Mouse (Mus musculus) stomach, embryonic 15.5 days (tissue): ENCODE results near the gene Aplnr. TPM values are rescaled to one million over a fixed set of nuclear protein-coding genes. Genes with fewer than 3 reads are reported as not detected.

ENCODE experiments used
- ATAC-seq: fragments of 200-750 bp; cut with Nextera tagmentation; 2 replicates; pipeline ENCODE4 v1.8.0; 2017; ENCODE audit warnings: low read depth, moderate number of reproducible peaks, moderate TSS enrichment; ENCODE audit not compliant: insufficient read depth, low FRiP score
- H3K27ac ChIP-seq: fragments of 300-500 bp; sonication (generic); 2 replicates; pipeline ENCODE4 v1.5.1; 2015; ENCODE audit warnings: mild to moderate bottlenecking, inconsistent platforms
- H3K27me3 ChIP-seq: fragments of 300-500 bp; sonication (generic); replicated peaks from 2 replicates; pipeline ENCODE4 v1.6.1; 2015; ENCODE audit warnings: inconsistent platforms
- H3K36me3 ChIP-seq: fragments of 300-500 bp; sonication (generic); 2 replicates; pipeline ENCODE4 v1.6.1; 2015; ENCODE audit warnings: inconsistent platforms
- H3K4me1 ChIP-seq: fragments of 300-500 bp; sonication (generic); 2 replicates; pipeline ENCODE4 v1.6.1; 2015; ENCODE audit warnings: inconsistent platforms
- H3K4me2 ChIP-seq: fragments of 300-500 bp; sonication (generic); 2 replicates; pipeline ENCODE4 v1.6.1; 2015; ENCODE audit warnings: mild to moderate bottlenecking, inconsistent platforms
- H3K4me3 ChIP-seq: fragments of 300-500 bp; sonication (generic); replicated peaks from 2 replicates; pipeline ENCODE4 v1.5.1; 2015; ENCODE audit warnings: inconsistent platforms
- H3K9ac ChIP-seq: fragments of 300-500 bp; sonication (generic); 2 replicates; pipeline ENCODE4 v1.6.1; 2015; ENCODE audit warnings: inconsistent platforms
- H3K9me3 ChIP-seq: fragments of 300-500 bp; sonication (generic); 2 replicates; pipeline ENCODE4 v1.6.1; 2016; ENCODE audit warnings: inconsistent platforms
- WGBS: fragments of 180-500 bp; shearing (Covaris S2); methylation state at CpG from one replicate; pipeline ENCODE4 v1.1.7; 2015; 5-methylcytosine and 5-hydroxymethylcytosine counted together
- polyA plus RNA-seq: library from polyadenylated mRNA; unstranded; fragments of >200 nt; fragmentation: Nextera tagmentation; extraction: Ambion mirVana; gene quantifications from 2 replicates; pipeline ENCODE4 v1.2.1, GENCODE M21; 2015

Aplnr gene
- polyA plus RNA-seq, 1 experiment from 2014 or later, result 65.3 TPM

- no peaks in the 10 kb centered on the region for H3K4me1 ChIP-seq
- no peak overlapping the region; the same call in 1 of the 2 replicates for H3K27ac ChIP-seq
- no peak overlapping the region for H3K9ac ChIP-seq
- no peaks in the 10 kb centered on the region for H3K36me3 ChIP-seq
- no peaks in the 10 kb centered on the region for H3K27me3 ChIP-seq
- no peak overlapping the region for H3K4me2 ChIP-seq
- no peaks in the 10 kb centered on the region for H3K9me3 ChIP-seq
- WGBS, result 65% methylated on average over 4 of the region's 4 CpGs
- peak overlapping the region; percentile 23 for H3K4me3 ChIP-seq
- ATAC-seq, result no peak
These were observed 3.4 kb downstream of the Aplnr start for GRCm38 (mm10) chr2:85139393-85139792.

- ATAC-seq, result no peak
- Histone ChIP-seq H3K9ac (no peak overlapping the region), H3K9me3 (no peaks in the 10 kb centered on the region), H3K36me3 (no peaks in the 10 kb centered on the region), H3K27ac (no peak overlapping the region), H3K4me3 (no peak overlapping the region; the same call in 1 of the 2 replicates), H3K4me1 (no peaks in the 10 kb centered on the region), H3K27me3 (no peaks in the 10 kb centered on the region), H3K4me2 (no peak overlapping the region)
- WGBS, result 62% methylated on average over 7 of the region's 7 CpGs
These were observed 3.8 kb downstream of the Aplnr start for GRCm38 (mm10) chr2:85139846-85140245.

DNA sequence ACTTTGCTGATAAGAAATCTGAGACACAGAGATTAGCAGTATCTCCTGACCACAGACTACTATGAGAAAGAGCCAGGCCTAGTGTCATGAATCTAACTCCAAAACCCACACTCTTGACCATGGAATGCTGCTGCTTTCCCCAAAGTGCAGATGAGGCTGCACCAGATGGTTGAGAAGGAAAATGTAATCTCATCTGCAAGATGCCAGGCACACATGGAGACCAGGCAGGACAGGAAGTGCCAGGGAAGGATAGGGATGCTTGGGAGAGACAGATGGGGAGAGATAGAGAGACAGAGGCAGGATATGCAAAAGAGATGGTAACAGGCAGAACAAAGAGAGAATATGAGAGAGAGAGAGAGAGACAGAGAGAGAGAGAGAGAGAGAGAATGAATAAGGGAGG, 4.8 kb downstream of the Aplnr start:
- H3K4me2 ChIP-seq, result no peak overlapping the region
- ATAC-seq, result no peak
- H3K4me1 ChIP-seq, result no peaks in the 10 kb centered on the region

GRCm38 (mm10) chr2:85144908-85145307, 8.9 kb downstream of the Aplnr start:
- Histone ChIP-seq H3K9me3 (no peaks in the 10 kb centered on the region), H3K4me3 (no peak overlapping the region), H3K4me1 (no peaks in the 10 kb centered on the region), H3K27ac (no peak overlapping the region), H3K9ac (no peak overlapping the region), H3K36me3 (no peaks in the 10 kb centered on the region), H3K4me2 (no peak overlapping the region), H3K27me3 (no peaks in the 10 kb centered on the region)
- WGBS, result 84% methylated on average over 2 of the region's 2 CpGs
- no peak for ATAC-seq

More for the DNA sequence above, 4.8 kb downstream of the Aplnr start:
- Histone ChIP-seq H3K27ac (no peak overlapping the region), H3K27me3 (no peaks in the 10 kb centered on the region), H3K9ac (no peak overlapping the region), H3K36me3 (no peaks in the 10 kb centered on the region), H3K9me3 (no peaks in the 10 kb centered on the region), H3K4me3 (no peak overlapping the region)

- WGBS, result 78% methylated on average over 3 of the region's 3 CpGs
- no peak overlapping the region for H3K4me2 ChIP-seq
- no peak for ATAC-seq
- no peaks in the 10 kb centered on the region for H3K4me1 ChIP-seq
- no peak overlapping the region for H3K9ac ChIP-seq
- no peaks in the 10 kb centered on the region for H3K36me3 ChIP-seq
- no peak overlapping the region for H3K27ac ChIP-seq
- no peaks in the 10 kb centered on the region for H3K27me3 ChIP-seq
- no peaks in the 10 kb centered on the region for H3K9me3 ChIP-seq
- no peak overlapping the region for H3K4me3 ChIP-seq
These were observed 9.3 kb downstream of the Aplnr start for GRCm38 (mm10) chr2:85145346-85145745.

DNA sequence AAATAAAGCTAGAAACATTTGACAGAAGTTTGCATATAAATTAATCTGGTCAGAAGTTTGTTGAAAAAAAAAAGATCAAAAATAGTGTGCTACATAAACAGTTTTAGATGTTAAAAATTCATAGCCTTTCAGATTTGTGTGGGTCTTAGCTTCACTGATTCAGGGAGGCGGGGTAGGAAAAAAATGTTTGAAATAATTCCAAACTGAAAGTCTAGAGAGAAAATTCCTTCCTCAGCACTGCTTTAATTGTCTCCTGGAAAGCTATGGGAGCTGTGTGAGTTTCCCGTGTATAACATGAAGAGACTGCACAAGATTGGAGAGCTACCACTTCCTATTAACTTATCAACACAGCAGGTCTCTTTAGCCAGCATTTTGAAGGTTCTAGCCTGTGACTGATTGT, 11.5 kb downstream of the Aplnr start:
- Histone ChIP-seq H3K9ac (no peak overlapping the region), H3K4me2 (no peak overlapping the region), H3K9me3 (no peaks in the 10 kb centered on the region), H3K4me1 (no peaks in the 10 kb centered on the region), H3K27me3 (no peaks in the 10 kb centered on the region), H3K4me3 (no peak overlapping the region), H3K36me3 (no peaks in the 10 kb centered on the region), H3K27ac (no peak overlapping the region)
- ATAC-seq, result no peak
- 66% methylated on average over 2 of the region's 2 CpGs for WGBS

GRCm38 (mm10) chr2:85150373-85150772, 14.3 kb downstream of the Aplnr start:
- H3K4me2 ChIP-seq, result no peak overlapping the region
- no peaks in the 10 kb centered on the region for H3K36me3 ChIP-seq
- H3K9me3 ChIP-seq, result no peaks in the 10 kb centered on the region
- no peak overlapping the region for H3K4me3 ChIP-seq
- ATAC-seq, result no peak
- no peaks in the 10 kb centered on the region for H3K27me3 ChIP-seq
- no peaks in the 10 kb centered on the region for H3K4me1 ChIP-seq
- no peak overlapping the region for H3K9ac ChIP-seq
- no peak overlapping the region for H3K27ac ChIP-seq
- 69% methylated on average over 1 of the region's 1 CpGs for WGBS

GRCm38 (mm10) chr2:85151233-85151632, 15.2 kb downstream of the Aplnr start:
- Histone ChIP-seq H3K27ac (no peak overlapping the region), H3K36me3 (no peaks in the 10 kb centered on the region), H3K4me2 (no peak overlapping the region), H3K9ac (no peak overlapping the region), H3K9me3 (no peaks in the 10 kb centered on the region), H3K27me3 (no peaks in the 10 kb centered on the region), H3K4me1 (no peaks in the 10 kb centered on the region), H3K4me3 (no peak overlapping the region)
- no peak for ATAC-seq
- 78% methylated on average over 2 of the region's 2 CpGs for WGBS

DNA sequence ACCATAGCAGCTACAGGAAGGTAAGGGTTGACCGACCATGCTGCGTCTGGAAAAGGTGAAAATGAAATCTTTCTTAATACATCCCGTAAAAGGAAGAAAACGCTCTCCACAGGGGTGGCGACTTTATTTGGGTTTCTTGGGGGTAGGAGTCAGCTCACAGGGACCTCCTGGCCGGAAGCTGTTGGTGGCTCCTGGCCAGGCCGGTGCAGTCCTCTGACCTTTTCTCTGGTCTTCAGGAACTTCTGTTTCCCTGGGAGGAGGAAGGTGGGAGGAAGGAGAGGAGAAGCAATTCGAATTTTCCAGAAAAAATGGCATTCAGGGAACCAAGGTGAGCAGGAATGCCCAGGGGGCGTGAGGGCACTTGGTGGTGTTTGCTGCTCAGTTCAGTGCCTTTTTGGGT, 19.3 kb downstream of the Aplnr start:
- no peaks in the 10 kb centered on the region for H3K27me3 ChIP-seq
- no peaks in the 10 kb centered on the region for H3K36me3 ChIP-seq
- H3K4me1 ChIP-seq, result no peaks in the 10 kb centered on the region
- no peak overlapping the region for H3K9ac ChIP-seq
- ATAC-seq, result no peak
- H3K27ac ChIP-seq, result no peak overlapping the region
- H3K4me2 ChIP-seq, result no peak overlapping the region
- H3K4me3 ChIP-seq, result no peak overlapping the region
- WGBS, result 76% methylated on average over 9 of the region's 9 CpGs
- H3K9me3 ChIP-seq, result no peaks in the 10 kb centered on the region

DNA sequence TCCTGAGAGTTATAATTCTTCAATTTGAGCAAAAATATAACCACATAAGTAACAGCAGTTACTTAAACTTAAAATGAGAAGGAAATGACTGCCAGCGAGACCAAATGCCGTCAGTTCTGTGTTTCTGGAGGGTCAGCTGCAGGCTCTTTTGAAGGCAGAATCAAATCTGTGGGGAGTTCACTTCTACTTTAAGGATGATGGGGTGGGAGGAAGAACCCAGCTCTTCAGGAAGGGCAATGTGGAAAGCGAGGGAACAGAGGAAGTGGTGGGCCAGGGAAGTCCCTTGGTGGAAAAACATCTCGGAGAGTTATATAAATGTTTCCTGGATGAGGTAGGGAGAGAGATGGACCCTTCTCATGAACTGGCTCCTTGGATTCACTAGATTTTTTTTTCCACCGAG, 20.1 kb downstream of the Aplnr start:
- ATAC-seq, result no peak
- Histone ChIP-seq H3K4me1 (no peaks in the 10 kb centered on the region), H3K4me3 (no peak overlapping the region), H3K27ac (no peak overlapping the region), H3K36me3 (no peaks in the 10 kb centered on the region), H3K4me2 (no peak overlapping the region), H3K27me3 (no peaks in the 10 kb centered on the region), H3K9me3 (no peaks in the 10 kb centered on the region), H3K9ac (no peak overlapping the region)
- WGBS, result 77% methylated on average over 5 of the region's 5 CpGs

DNA sequence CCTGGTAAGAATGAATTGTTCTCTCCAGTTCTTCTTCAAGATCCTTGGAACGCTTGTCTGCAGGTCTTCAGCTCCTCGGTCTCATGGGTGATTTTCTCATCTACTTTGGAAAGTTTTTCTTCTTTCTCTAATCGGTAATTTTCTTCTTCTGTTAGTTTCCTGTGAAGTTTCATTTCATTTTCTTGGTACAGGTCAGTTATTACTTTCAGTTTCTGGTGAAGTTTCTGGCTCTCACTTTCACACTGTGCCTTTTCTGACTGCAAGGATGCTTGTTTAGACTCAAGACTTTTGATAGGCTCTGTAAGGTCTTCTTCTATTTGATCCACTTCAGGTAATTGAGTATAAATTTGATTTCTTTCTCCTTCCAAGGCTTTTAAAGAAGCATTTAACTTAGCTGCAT, 21.4 kb downstream of the Aplnr start:
- no peaks in the 10 kb centered on the region for H3K4me1 ChIP-seq
- H3K9ac ChIP-seq, result no peak overlapping the region
- no peaks in the 10 kb centered on the region for H3K9me3 ChIP-seq
- H3K27ac ChIP-seq, result no peak overlapping the region
- 82% methylated on average over 3 of the region's 3 CpGs for WGBS
- no peak overlapping the region for H3K4me3 ChIP-seq
- no peak for ATAC-seq
- H3K4me2 ChIP-seq, result no peak overlapping the region
- no peaks in the 10 kb centered on the region for H3K36me3 ChIP-seq
- H3K27me3 ChIP-seq, result no peaks in the 10 kb centered on the region

DNA sequence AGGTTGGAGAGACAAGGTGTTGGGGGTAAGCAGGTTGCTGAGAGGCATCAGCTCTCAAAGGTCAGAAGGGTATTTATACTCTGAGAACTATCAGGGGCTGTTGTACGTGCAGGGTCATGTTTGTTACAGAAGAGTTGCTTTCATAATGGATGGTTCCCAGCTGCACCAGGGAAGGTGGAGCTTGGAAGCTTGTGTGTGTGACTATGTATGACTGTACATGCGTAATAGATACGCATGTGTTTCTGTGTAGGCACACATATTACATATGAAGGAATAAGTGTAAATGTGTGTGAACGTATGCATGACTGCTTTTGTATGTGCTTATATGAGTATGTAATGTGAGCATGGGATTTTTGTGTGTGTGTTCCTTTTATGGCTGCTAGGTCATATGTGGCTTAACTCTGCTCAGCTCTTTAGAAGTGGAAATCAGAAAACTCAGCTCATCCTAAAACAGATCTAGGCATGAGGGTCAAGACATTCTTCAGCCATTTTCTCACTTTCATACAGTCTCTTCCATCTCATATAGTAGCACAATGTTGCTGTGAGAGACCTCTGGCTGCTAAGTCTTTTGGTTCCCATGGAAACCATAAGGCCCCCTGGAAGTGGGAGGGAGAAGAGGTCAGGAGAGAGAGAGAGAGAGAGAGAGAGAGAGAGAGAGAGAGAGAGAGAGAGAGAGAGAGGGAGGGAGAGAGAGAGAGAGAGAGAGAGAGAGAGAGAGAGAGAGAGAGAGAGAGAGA, 25.0 kb downstream of the Aplnr start:
- 0 out of 2 replicates have a peak, but pooled peaks have one; percentile 18 for ATAC-seq
- Histone ChIP-seq H3K9ac (no peak overlapping the region), H3K36me3 (no peaks in the 10 kb centered on the region), H3K9me3 (no peaks in the 10 kb centered on the region), H3K4me2 (no peak overlapping the region), H3K27ac (no peak overlapping the region), H3K4me3 (no peak overlapping the region), H3K4me1 (no peaks in the 10 kb centered on the region), H3K27me3 (no peaks in the 10 kb centered on the region)
- 46% methylated on average over 4 of the region's 4 CpGs for WGBS

DNA sequence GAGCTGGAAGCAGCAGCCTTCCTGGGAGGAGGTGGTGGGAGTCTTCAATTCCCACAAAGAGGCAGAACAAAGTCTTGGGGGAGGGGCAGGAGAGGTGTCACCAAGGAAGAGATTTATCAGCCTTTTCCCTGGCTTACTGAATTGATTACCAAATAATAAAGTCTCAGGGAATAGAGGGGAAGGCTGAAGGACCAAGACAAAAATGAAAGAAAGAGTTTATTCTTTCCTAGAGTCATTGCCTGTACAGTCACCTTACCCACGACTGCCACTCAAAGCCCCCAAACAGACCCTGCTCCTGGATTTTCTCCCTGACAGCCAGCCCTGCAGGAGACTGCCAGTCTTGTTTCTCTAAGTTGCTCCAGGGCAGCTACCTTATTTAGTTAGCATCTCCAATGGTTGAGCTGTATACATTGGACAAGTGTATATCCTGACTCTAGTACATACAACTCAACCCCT, 25.6 kb downstream of the Aplnr start:
- H3K9ac ChIP-seq, result no peak overlapping the region
- H3K4me1 ChIP-seq, result no peaks in the 10 kb centered on the region
- no peaks in the 10 kb centered on the region for H3K27me3 ChIP-seq
- H3K27ac ChIP-seq, result no peak overlapping the region
- ATAC-seq, result no peak
- H3K4me3 ChIP-seq, result no peak overlapping the region
- H3K4me2 ChIP-seq, result no peak overlapping the region
- no peaks in the 10 kb centered on the region for H3K9me3 ChIP-seq
- no peaks in the 10 kb centered on the region for H3K36me3 ChIP-seq
- WGBS, result 9% methylated on average over 1 of the region's 1 CpGs
